Mouse (Mus musculus) cerebellum, adult 2 months (tissue): Measurements from ENCODE around the gene Ehd2. TPM values are rescaled to one million over a fixed set of nuclear protein-coding genes. Genes with fewer than 3 reads are reported as not detected.

Experiments
- DNase-seq, 2 experiments: peaks; one replicate each; pipeline ENCODE4 v3.0.0; 2021
- H3K27ac ChIP-seq: fragments of 200-500 bp; 2 replicates; pipeline ENCODE4 v1.5.1; 2012; ENCODE audit warnings: low read length, control low read depth, inconsistent platforms; ENCODE audit not compliant: insufficient read depth
- H3K27me3 ChIP-seq: fragments of 200-500 bp; 2 replicates; pipeline ENCODE4 v1.6.1; 2012; ENCODE audit warnings: inconsistent platforms, mild to moderate bottlenecking, low read length, moderate library complexity; ENCODE audit not compliant: control insufficient read depth, insufficient read depth
- H3K4me1 ChIP-seq: fragments of 200-500 bp; 2 replicates; pipeline ENCODE4 v1.6.1; 2011; ENCODE audit warnings: low read length; ENCODE audit not compliant: control insufficient read depth, insufficient read depth
- H3K4me3 ChIP-seq: fragments of 200-500 bp; replicated peaks from 2 replicates; pipeline ENCODE3; 2011; ENCODE audit warnings: mild to moderate bottlenecking, low read depth, low read length, control low read depth; ENCODE audit not compliant: insufficient read depth
- CTCF ChIP-seq: fragments of 200-500 bp; IDR thresholded peaks from 2 replicates; pipeline ENCODE4 v1.5.1; 2011; ENCODE audit warnings: low read depth, mild to moderate bottlenecking, control low read depth, low read length, moderate library complexity, borderline replicate concordance; ENCODE audit not compliant: insufficient read depth
- POLR2A ChIP-seq: fragments of 200-500 bp; IDR thresholded peaks from 2 replicates; pipeline ENCODE4 v1.6.1; 2011; ENCODE audit warnings: low read length, control low read depth, borderline replicate concordance; ENCODE audit not compliant: insufficient read depth
- WGBS: fragments of 180-500 bp; shearing (Covaris S2); methylation state at CpG from one replicate; pipeline ENCODE4 v1.1.7; 2018; 5-methylcytosine and 5-hydroxymethylcytosine counted together
- polyA plus RNA-seq: library from polyadenylated mRNA; depleted of rRNA; stranded (reverse); fragments of >200 nt; gene quantifications from 2 replicates; pipeline ENCODE4 v1.2.3, GENCODE M21; 2012; rRNA removed

Ehd2 gene
- 7.4 and 7.5 TPM in 2 replicates for polyA plus RNA-seq

GRCm38 (mm10) chr7:15967312-15967711 is at the start of gene Ehd2:
Gene Ehd2 (minus strand): TSS chr7:15967567.
- Histone ChIP-seq H3K27ac (no peak within 1 kb of the TSS), H3K27me3 (no peaks in the 10 kb centered on the region), H3K4me1 (no peaks in the 10 kb centered on the region), H3K4me3 (peak within 1 kb of the TSS; percentile 47)
- WGBS: under 1% methylated on average over 22 of the region's 22 CpGs
- DNase-seq: peak; percentile 69 to 74
- TF ChIP-seq POLR2A: peak; percentile 63
- peak; percentile 85 for TF ChIP-seq CTCF

- Histone ChIP-seq H3K4me3 (no peak overlapping the region), H3K27me3 (no peaks in the 10 kb centered on the region), H3K27ac (peak overlapping the region; percentile 51), H3K4me1 (peaks cover 39% of the 10 kb centered on the region)
- TF ChIP-seq POLR2A: no peak
- TF ChIP-seq CTCF: no peak
- DNase-seq: no peak
- WGBS: 30% methylated on average over 5 of the region's 5 CpGs
Measured at GRCm38 (mm10) chr7:16015384-16015783, 48.0 kb upstream of the Ehd2 start.

GRCm38 (mm10) chr7:16014521-16015175 is 47.3 kb upstream of the Ehd2 start:
- Histone ChIP-seq H3K4me1 (peaks cover 39% of the 10 kb centered on the region), H3K4me3 (no peak overlapping the region), H3K27me3 (no peaks in the 10 kb centered on the region), H3K27ac (peak overlapping the region; percentile 24; the same call in 1 of the 2 replicates)
- TF ChIP-seq CTCF: no peak
- DNase-seq: peak; percentile 68 to 78
- 55% methylated on average over 8 of the region's 8 CpGs for WGBS

- no peak for TF ChIP-seq CTCF
- TF ChIP-seq POLR2A: no peak
- H3K4me3 ChIP-seq: no peak overlapping the region
- no peaks in the 10 kb centered on the region for H3K27me3 ChIP-seq
- WGBS: 10% methylated on average over 5 of the region's 5 CpGs
- H3K27ac ChIP-seq: peak overlapping the region; percentile 28; the same call in 1 of the 2 replicates
- peak in 1 of 2 experiments; percentile 52 for DNase-seq
- peaks cover 39% of the 10 kb centered on the region for H3K4me1 ChIP-seq
Measured at GRCm38 (mm10) chr7:16013722-16014275, 46.4 kb upstream of the Ehd2 start.

GRCm38 (mm10) chr7:16012576-16013263 is 45.4 kb upstream of the Ehd2 start:
- DNase-seq: no peak
- WGBS: 79% methylated on average over 11 of the region's 11 CpGs

GRCm38 (mm10) chr7:16011418-16012085 is 44.2 kb upstream of the Ehd2 start:
- 17% methylated on average over 7 of the region's 7 CpGs for WGBS
- Histone ChIP-seq H3K4me1 (peaks cover 43% of the 10 kb centered on the region), H3K27me3 (no peaks in the 10 kb centered on the region), H3K4me3 (no peak overlapping the region), H3K27ac (0 out of 2 replicates have a peak overlapping the region, but pooled peaks have one; percentile 19)
- TF ChIP-seq POLR2A (no peak), CTCF (no peak)
- DNase-seq: peak in 1 of 2 experiments; percentile 31

More at GRCm38 (mm10) chr7:16012576-16013263, 45.4 kb upstream of the Ehd2 start:
- no peak overlapping the region for H3K4me3 ChIP-seq
- no peak overlapping the region; the same call in 1 of the 2 replicates for H3K27ac ChIP-seq
- peaks cover 40% of the 10 kb centered on the region for H3K4me1 ChIP-seq
- H3K27me3 ChIP-seq: no peaks in the 10 kb centered on the region
- TF ChIP-seq POLR2A (no peak), CTCF (peak; percentile 43; the same call in 1 of the 2 replicates)

GRCm38 (mm10) chr7:16010649-16011048 is 43.3 kb upstream of the Ehd2 start:
- no peak for TF ChIP-seq POLR2A
- TF ChIP-seq CTCF: no peak
- Histone ChIP-seq H3K27ac (no peak overlapping the region), H3K27me3 (no peaks in the 10 kb centered on the region), H3K4me3 (no peak overlapping the region), H3K4me1 (peaks cover 42% of the 10 kb centered on the region)
- WGBS: 92% methylated on average over 5 of the region's 5 CpGs
- DNase-seq: no peak
